Mouse (Mus musculus) midbrain, embryonic 12.5 days (tissue): ENCODE results near the gene Snx17. TPM values are rescaled to one million over a fixed set of nuclear protein-coding genes. Genes with fewer than 3 reads are reported as not detected.
"Not testable (repeated sequence)": the region's sequence is repeated elsewhere in the genome, so short reads cannot be mapped to it uniquely, and the experiment has no call there.

ENCODE experiments used
- ATAC-seq: fragments of 200-750 bp; cut with Nextera tagmentation; 2 replicates; pipeline ENCODE4 v1.8.0; 2017; ENCODE audit warnings: low read depth, moderate TSS enrichment, moderate library complexity; ENCODE audit not compliant: low FRiP score
- H3K27ac ChIP-seq: fragments of 300-500 bp; sonication (generic); replicated peaks from 2 replicates; pipeline ENCODE4 v1.5.1; 2016; ENCODE audit warnings: mild to moderate bottlenecking
- H3K27me3 ChIP-seq: fragments of 300-500 bp; sonication (generic); 2 replicates; pipeline ENCODE4 v1.6.1; 2016; ENCODE audit warnings: mild to moderate bottlenecking
- H3K36me3 ChIP-seq: fragments of 300-500 bp; sonication (generic); 2 replicates; pipeline ENCODE4 v1.6.1; 2016
- H3K4me1 ChIP-seq: fragments of 300-500 bp; sonication (generic); 2 replicates; pipeline ENCODE4 v1.6.1; 2016
- H3K4me2 ChIP-seq: fragments of 300-500 bp; sonication (generic); replicated peaks from 2 replicates; pipeline ENCODE4 v1.6.1; 2016; ENCODE audit warnings: mild to moderate bottlenecking, moderate library complexity
- H3K4me3 ChIP-seq: fragments of 300-500 bp; sonication (generic); 2 replicates; pipeline ENCODE4 v1.5.1; 2016; ENCODE audit warnings: mild to moderate bottlenecking
- H3K9ac ChIP-seq: fragments of 300-500 bp; sonication (generic); replicated peaks from 2 replicates; pipeline ENCODE4 v1.6.1; 2016; ENCODE audit warnings: mild to moderate bottlenecking, moderate library complexity
- H3K9me3 ChIP-seq: fragments of 300-500 bp; sonication (generic); 2 replicates; pipeline ENCODE4 v1.6.1; 2016; ENCODE audit warnings: mild to moderate bottlenecking
- WGBS: fragments of 180-500 bp; shearing (Covaris S2); methylation state at CpG from one replicate; pipeline ENCODE4 v1.1.7; 2016; 5-methylcytosine and 5-hydroxymethylcytosine counted together
- polyA plus RNA-seq: library from polyadenylated mRNA; unstranded; fragments of >200 nt; fragmentation: Nextera tagmentation; extraction: Ambion mirVana; gene quantifications from 2 replicates; pipeline ENCODE4 v1.2.1, GENCODE M21; 2016

The Snx17 gene
- polyA plus RNA-seq, 1 experiment from 2014 or later = 153 TPM

DNA sequence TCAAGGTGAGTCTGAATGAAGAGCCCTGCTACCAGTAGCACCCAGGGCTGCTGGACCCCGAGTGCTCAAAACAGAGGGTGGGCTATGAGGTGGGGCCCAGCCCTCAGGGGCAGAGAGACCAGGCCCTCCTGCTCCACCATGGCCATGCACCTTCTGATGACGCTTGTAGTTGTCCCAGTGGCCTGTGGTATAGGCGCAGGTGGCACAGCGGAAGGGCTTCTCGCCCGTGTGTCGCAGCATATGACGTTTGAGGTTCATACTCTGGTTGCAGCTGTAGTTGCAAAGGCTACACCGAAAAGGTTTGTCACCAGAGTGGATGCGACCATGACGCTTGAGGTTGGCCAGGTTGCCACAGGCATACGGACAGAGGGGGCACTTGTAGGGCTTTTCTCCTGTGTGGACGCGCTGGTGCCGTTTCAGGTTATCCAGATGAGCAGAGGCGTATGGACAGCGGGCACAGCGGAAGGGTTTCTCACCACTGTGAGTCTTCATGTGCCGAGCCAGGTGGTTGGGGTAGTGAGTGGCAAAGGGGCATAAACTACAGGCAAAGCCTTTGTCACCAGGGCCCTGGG, 6.4 kb downstream of the Snx17 start:
- Histone ChIP-seq H3K4me2 (no peak overlapping the region), H3K9ac (no peak overlapping the region), H3K9me3 (peaks cover 5% of the 10 kb centered on the region), H3K27me3 (no peaks in the 10 kb centered on the region), H3K4me3 (no peak overlapping the region), H3K36me3 (peaks cover 81% of the 10 kb centered on the region), H3K4me1 (peaks cover 25% of the 10 kb centered on the region), H3K27ac (no peak overlapping the region)
- WGBS = 93% methylated on average over 19 of the region's 19 CpGs
- no peak for ATAC-seq

DNA sequence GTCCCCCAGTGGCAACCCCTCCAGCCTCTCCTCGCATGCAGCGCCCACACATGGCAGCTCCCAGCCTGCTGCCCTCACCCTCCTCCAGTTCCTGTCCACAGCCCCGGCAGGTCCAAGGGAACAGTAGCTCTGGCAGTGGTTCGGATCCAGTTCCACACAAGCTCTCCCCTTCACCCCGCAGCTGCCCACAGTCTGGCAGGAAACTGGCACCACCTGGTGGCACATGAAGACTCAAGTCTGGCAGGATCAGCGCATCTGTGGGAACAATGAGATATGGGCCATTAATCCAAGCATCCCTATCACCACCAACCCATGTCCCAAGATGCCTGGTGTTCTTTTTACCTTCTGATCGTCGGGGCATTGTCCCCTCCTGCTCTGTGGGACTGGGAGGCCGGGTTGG, 6.9 kb downstream of the Snx17 start:
- no peak for ATAC-seq
- peak overlapping the region; percentile 5; the same call in 1 of the 2 replicates for H3K4me3 ChIP-seq
- H3K36me3 ChIP-seq = peaks cover 82% of the 10 kb centered on the region
- no peaks in the 10 kb centered on the region for H3K27me3 ChIP-seq
- H3K27ac ChIP-seq = no peak overlapping the region
- peaks cover 20% of the 10 kb centered on the region for H3K4me1 ChIP-seq
- peaks cover 5% of the 10 kb centered on the region for H3K9me3 ChIP-seq
- WGBS = 89% methylated on average over 9 of the region's 9 CpGs
- H3K4me2 ChIP-seq = 0 out of 2 replicates have a peak overlapping the region, but pooled peaks have one; percentile 85
- H3K9ac ChIP-seq = no peak overlapping the region

DNA sequence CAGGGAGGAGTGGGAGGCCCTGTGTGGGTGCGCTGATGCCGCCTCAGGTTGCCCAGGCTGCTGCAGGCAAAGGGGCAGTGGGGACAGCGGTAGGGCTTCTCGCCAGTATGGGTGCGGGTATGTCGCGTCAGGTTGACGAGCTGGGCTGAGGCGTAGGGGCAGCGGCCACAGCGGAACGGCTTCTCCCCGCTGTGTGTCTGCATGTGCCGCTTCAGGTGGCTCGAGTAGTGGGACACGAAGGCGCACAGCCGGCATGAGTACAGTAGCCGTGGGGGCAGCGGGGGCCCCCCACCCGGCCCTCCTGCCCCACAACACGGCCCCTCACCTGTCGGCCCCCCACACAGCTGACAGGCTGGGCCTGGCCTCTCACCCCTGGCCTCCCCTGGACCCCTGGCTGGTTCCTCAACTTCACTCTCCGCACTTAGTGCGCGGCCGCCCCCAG, 7.3 kb downstream of the Snx17 start:
- H3K27me3 ChIP-seq = no peaks in the 10 kb centered on the region
- 92% methylated on average over 27 of the region's 27 CpGs for WGBS
- H3K4me1 ChIP-seq = peaks cover 20% of the 10 kb centered on the region
- no peak for ATAC-seq
- no peak overlapping the region for H3K27ac ChIP-seq
- peaks cover 81% of the 10 kb centered on the region for H3K36me3 ChIP-seq
- H3K4me2 ChIP-seq = peak overlapping the region; percentile 85
- no peak overlapping the region for H3K9ac ChIP-seq
- peaks cover 5% of the 10 kb centered on the region for H3K9me3 ChIP-seq
- peak overlapping the region; percentile 5; the same call in 1 of the 2 replicates for H3K4me3 ChIP-seq

DNA sequence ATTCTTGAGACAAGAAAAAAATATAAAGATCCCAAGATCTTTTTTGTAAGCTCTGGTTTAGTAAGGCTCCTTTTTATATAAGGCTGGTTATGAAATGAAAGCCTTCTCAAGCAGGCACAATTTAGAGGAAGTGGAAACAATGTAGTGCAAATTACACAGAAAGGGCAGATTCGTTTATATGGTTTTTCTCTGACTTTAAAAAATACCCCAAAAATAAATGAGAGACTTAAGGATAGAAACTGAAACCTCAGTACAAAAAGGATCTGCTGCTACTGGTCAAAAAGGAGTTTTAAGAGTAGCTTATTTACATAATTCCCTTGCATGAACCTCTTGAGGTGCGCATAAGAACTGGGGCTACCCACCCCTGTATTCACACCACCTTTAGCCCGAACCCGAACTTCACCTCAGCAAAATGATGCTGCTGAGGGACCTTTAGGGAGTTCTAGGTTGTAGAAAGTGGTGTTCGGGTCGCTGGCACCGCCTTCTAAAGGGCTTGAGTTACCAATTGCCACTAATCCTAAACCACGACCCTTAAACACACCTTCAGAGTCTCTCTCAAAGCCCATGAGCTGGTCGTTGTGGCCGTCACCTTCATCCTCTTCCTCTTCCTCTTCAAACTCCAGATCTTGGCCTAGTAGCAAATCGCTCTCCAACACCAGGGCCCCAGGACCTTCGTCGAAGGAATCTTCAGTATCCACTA, 8.2 kb downstream of the Snx17 start:
- H3K4me2 ChIP-seq = peak overlapping the region; percentile 85
- WGBS = 19% methylated on average over 13 of the region's 13 CpGs
- peaks cover 5% of the 10 kb centered on the region for H3K9me3 ChIP-seq
- peak overlapping the region; percentile 83 for H3K9ac ChIP-seq
- H3K36me3 ChIP-seq = peaks cover 79% of the 10 kb centered on the region
- H3K4me1 ChIP-seq = peaks cover 20% of the 10 kb centered on the region
- no peaks in the 10 kb centered on the region for H3K27me3 ChIP-seq
- H3K27ac ChIP-seq = peak overlapping the region; percentile 83
- H3K4me3 ChIP-seq = peak overlapping the region; percentile 73
- no peak for ATAC-seq

DNA sequence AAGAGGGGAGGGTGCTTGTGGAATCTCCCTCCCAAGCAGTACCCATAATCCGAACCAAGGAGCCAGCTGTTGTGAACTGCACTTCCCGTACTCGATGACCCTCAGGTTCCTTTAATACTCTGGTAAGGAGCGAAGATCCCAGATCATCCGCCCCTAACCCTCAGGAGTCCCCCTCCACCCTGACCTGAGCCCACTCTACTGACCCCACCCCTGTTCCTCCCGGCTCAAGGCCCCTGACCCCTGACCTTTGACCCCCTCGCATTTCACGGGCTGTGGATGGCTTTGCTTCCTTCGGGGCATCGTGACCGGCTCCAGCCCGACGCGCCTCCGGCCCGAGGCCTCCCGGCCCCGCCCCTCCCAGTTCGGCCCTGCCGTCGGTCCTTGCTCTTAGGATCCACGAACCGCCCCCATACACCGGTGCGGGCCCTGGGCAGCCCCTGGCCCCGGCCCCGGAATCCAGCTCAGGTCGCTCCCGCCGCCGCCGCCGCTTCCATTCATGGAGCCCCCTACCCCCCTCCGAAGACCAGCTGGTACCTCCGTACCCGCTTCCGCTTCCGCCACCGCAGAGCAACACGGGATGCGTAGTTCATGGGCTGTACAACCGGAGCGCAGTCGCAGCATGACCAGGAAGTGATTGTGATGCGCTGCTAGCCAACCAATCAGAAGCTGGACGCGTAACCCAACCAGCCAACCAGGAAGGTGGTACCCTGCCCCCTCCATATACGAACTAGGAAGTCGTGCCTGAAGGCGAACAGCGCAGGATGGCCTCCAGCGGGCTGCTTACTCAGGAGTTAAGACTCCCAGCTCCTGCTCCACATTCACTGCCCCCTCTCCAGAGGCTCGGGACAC, 8.9 kb downstream of the Snx17 start, which contains the start of gene Zfp513:
Gene Zfp513, minus strand, starts transcription at position 562 of the 849 bp plus-strand sequence.
- WGBS = 1% methylated on average over 52 of the region's 53 CpGs
- Histone ChIP-seq H3K27me3 (no peaks in the 10 kb centered on the region), H3K4me1 (peaks cover 20% of the 10 kb centered on the region), H3K9me3 (peaks cover 5% of the 10 kb centered on the region), H3K4me3 (peak within 1 kb of the TSS; percentile 73), H3K4me2 (peak within 1 kb of the TSS; percentile 85), H3K36me3 (peaks cover 77% of the 10 kb centered on the region), H3K27ac (peak within 1 kb of the TSS; percentile 83), H3K9ac (peak within 1 kb of the TSS; percentile 83)
- ATAC-seq = peak; percentile 98

DNA sequence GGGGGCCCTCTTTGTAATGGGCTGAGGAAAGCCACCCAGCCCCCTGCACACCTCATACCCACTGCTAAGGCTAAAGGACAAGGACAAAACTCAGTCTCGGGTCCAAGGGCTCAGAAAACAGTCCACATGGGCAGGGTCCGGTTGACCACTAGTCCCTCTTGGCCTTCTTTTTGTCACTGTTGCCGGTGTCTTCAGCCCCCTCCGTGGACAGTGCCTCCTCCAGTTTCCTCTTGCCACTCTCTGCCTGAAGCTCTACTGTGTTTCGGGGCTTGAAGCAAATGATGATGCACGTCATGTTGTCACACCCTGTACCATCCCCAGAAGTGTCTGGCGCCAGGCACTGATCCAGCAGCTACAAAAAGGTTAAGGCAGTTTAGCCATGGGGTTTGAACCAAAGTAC, 9.9 kb downstream of the Snx17 start:
- ATAC-seq = no peak
- Histone ChIP-seq H3K4me1 (peaks cover 20% of the 10 kb centered on the region), H3K4me2 (peak overlapping the region; percentile 85), H3K27ac (peak overlapping the region; percentile 80), H3K9me3 (peaks cover 5% of the 10 kb centered on the region), H3K36me3 (peaks cover 77% of the 10 kb centered on the region), H3K9ac (peak overlapping the region; percentile 52), H3K27me3 (no peaks in the 10 kb centered on the region), H3K4me3 (peak overlapping the region; percentile 73)
- WGBS = 89% methylated on average over 7 of the region's 7 CpGs

DNA sequence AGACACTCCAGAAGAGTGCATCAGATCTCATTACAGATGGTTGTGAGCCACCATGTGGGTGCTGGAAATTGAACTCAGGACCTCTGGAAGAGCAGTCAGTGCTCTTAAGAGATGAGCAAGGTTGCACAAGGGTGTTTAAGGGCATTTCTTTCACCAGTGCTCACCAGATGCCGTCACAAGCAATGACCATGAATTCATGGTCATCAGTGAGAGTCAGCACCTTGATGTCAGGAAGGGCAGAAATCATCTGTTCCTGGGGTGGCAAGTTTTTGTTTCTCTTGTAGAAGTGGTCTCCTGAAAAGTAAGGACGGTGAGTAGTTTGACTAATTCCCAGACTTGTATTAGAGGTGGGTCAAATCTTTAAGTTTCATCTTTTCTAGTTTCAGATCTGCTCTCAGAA, 10.8 kb downstream of the Snx17 start:
- peaks cover 20% of the 10 kb centered on the region for H3K4me1 ChIP-seq
- H3K9ac ChIP-seq = no peak overlapping the region
- ATAC-seq = no peak
- no peaks in the 10 kb centered on the region for H3K27me3 ChIP-seq
- H3K4me3 ChIP-seq = no peak overlapping the region
- peaks cover 73% of the 10 kb centered on the region for H3K36me3 ChIP-seq
- peaks cover 5% of the 10 kb centered on the region for H3K9me3 ChIP-seq
- no peak overlapping the region for H3K4me2 ChIP-seq
- 90% methylated on average over 2 of the region's 2 CpGs for WGBS
- H3K27ac ChIP-seq = no peak overlapping the region

DNA sequence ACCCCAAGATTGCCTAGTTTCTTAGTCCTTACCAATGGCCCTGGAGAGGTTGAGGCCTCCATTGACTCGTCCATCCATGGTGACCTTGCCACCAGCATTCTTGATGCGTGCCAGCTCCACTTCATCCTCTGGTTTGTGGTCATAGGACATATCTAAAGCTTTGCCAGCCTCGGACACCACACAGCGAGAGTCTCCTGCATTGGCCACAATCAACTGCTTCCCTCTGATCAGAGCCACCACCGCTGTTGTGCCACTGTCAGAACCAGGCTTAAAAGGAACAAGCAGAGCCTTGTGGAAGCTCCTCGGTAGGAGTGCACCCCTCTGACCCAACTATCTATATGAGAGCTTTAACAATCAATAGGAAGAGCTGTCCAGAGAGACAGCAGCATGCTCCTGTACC, 11.4 kb downstream of the Snx17 start:
- no peak overlapping the region for H3K4me2 ChIP-seq
- H3K9me3 ChIP-seq = peaks cover 5% of the 10 kb centered on the region
- WGBS = 96% methylated on average over 6 of the region's 6 CpGs
- peaks cover 67% of the 10 kb centered on the region for H3K36me3 ChIP-seq
- H3K27me3 ChIP-seq = no peaks in the 10 kb centered on the region
- H3K27ac ChIP-seq = no peak overlapping the region
- H3K4me3 ChIP-seq = no peak overlapping the region
- no peak for ATAC-seq
- H3K9ac ChIP-seq = no peak overlapping the region
- H3K4me1 ChIP-seq = peaks cover 20% of the 10 kb centered on the region

DNA sequence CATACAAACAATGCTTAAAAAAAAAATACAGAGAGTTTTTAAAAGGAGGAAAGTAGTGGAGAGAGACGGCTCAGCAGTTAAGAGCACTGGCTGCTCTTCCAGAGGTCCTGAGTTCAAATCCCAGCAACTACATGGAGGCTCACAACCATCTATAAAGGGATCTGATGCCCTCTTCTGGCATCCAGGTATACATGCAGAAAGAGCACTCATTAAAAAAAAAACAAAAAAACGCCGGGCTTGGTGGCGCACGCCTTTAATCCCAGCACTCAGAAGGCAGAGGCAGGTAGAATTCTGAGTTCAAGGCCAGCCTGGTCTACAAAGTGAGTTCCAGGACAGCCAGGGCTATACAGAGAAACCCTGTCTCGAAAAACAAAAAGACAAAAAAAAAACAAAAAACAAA, 23.5 kb downstream of the Snx17 start:
- H3K9me3 ChIP-seq, H3K4me2 ChIP-seq, H3K36me3 ChIP-seq, H3K9ac ChIP-seq, ATAC-seq, H3K27ac ChIP-seq, H3K27me3 ChIP-seq, H3K4me3 ChIP-seq: not testable (repeated sequence)
- WGBS = 95% methylated on average over 6 of the region's 6 CpGs
- peaks cover 14% of the 10 kb centered on the region for H3K4me1 ChIP-seq

DNA sequence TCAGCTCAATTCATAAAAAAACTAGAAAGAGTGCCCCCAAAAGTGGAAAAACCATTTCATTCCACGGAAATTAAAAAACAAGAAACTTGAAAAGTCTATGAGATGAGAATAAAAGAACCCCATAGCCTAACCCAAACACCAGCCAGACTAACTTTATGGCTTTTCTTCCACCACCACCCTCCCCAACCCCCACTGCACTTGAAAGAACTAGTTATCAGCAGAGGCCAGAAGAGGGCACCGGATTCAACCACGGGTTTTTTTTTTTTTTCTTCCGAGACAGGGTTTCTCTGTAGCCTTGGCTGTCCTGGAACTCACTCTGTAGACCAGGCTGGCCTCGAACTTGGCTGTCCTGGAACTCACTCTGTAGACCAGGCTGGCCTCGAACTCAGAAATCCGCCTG, 25.3 kb downstream of the Snx17 start:
- no peak overlapping the region for H3K9ac ChIP-seq
- no peak overlapping the region for H3K4me3 ChIP-seq
- WGBS = 72% methylated on average over 7 of the region's 7 CpGs
- H3K9me3 ChIP-seq = no peaks in the 10 kb centered on the region
- peaks cover 16% of the 10 kb centered on the region for H3K4me1 ChIP-seq
- no peaks in the 10 kb centered on the region for H3K27me3 ChIP-seq
- ATAC-seq = no peak
- no peak overlapping the region for H3K4me2 ChIP-seq
- no peak overlapping the region for H3K27ac ChIP-seq
- H3K36me3 ChIP-seq = no peaks in the 10 kb centered on the region

DNA sequence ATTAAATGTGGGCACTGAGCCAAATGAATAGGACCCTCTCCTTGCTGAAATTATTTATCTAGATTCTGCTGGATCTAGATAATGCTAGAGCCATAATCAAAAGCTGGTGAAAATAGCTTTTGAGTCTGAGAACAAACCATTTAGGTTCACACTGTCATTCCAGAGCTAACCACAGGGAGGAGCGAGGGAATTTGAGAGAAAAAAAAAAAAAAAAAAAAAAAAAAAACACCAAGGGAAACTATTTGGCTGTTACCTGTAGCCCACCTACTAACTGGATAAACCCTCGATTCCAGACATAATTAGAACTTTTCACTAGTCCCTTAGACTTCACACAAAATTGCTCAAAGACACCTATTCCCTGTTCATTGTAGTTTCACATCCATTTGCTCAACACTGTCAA, 26.0 kb downstream of the Snx17 start:
- Histone ChIP-seq H3K4me1 (peaks cover 16% of the 10 kb centered on the region), H3K4me3 (peak overlapping the region; percentile 97), H3K4me2 (peak overlapping the region; percentile 83), H3K9ac (no peak overlapping the region), H3K36me3 (no peaks in the 10 kb centered on the region), H3K27me3 (no peaks in the 10 kb centered on the region), H3K9me3 (no peaks in the 10 kb centered on the region), H3K27ac (no peak overlapping the region)
- WGBS = 2% methylated on average over 2 of the region's 2 CpGs
- ATAC-seq = no peak

DNA sequence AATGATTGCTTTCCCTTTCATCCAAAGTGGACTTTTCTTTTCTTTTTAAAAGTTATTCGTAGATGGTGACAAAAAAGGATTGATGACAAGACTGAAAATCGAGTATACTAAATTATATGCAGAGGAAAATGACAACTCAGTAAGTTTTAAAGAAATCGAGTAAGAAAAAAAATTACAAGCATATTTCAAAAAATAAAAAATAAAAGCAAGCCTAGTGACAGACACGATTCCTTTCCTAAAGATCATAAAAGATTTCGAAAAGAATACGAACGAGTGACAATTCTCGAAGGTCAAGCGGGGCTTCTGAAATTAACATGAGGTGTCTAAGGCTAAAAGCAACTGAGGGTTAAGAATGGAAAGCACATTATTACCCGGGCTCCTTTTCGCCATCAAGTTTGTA, 26.4 kb downstream of the Snx17 start:
- Histone ChIP-seq H3K4me3 (peak overlapping the region; percentile 97), H3K4me2 (peak overlapping the region; percentile 83), H3K36me3 (no peaks in the 10 kb centered on the region), H3K9ac (peak overlapping the region; percentile 92), H3K27me3 (no peaks in the 10 kb centered on the region), H3K9me3 (no peaks in the 10 kb centered on the region), H3K4me1 (peaks cover 16% of the 10 kb centered on the region), H3K27ac (peak overlapping the region; percentile 95)
- ATAC-seq = no peak
- WGBS = 2% methylated on average over 11 of the region's 11 CpGs
